Mouse (Mus musculus) heart, adult 2 months (tissue): ENCODE results near the gene Efna1. TPM values are rescaled to one million over a fixed set of nuclear protein-coding genes. Genes with fewer than 3 reads are reported as not detected.

Source experiments
- DNase-seq, 2 experiments: peaks; one replicate each; pipeline ENCODE4 v3.0.0; 2021
- H3K27ac ChIP-seq: fragments of 200-600 bp; 2 replicates; pipeline ENCODE4 v1.8.1; 2022
- H3K27me3 ChIP-seq: fragments of 200-500 bp; 2 replicates; pipeline ENCODE4 v1.6.1; 2012; ENCODE audit warnings: mild to moderate bottlenecking, low read length, inconsistent platforms, mixed read lengths; ENCODE audit not compliant: control insufficient read depth, insufficient read depth
- H3K36me3 ChIP-seq: fragments of 200-500 bp; 2 replicates; pipeline ENCODE4 v1.6.1; 2012; ENCODE audit warnings: low read length, inconsistent platforms; ENCODE audit not compliant: control insufficient read depth, insufficient read depth
- H3K4me1 ChIP-seq: fragments of 200-500 bp; 2 replicates; pipeline ENCODE4 v1.6.1; 2011; ENCODE audit warnings: low read length; ENCODE audit not compliant: control insufficient read depth, insufficient read depth
- H3K4me3 ChIP-seq: fragments of 200-600 bp; 2 replicates; pipeline ENCODE4 v1.8.1; 2022
- H3K79me2 ChIP-seq: fragments of 200-500 bp; replicated peaks from 2 replicates; pipeline ENCODE4 v1.6.1; 2012; ENCODE audit warnings: mild to moderate bottlenecking, inconsistent platforms, low read length, moderate library complexity, mixed read lengths; ENCODE audit not compliant: control insufficient read depth, insufficient read depth
- H3K9ac ChIP-seq: fragments of 200-500 bp; 2 replicates; pipeline ENCODE4 v1.6.1; 2012; ENCODE audit warnings: low read depth, mild to moderate bottlenecking, control low read depth, inconsistent platforms, low read length, mixed read lengths
- CTCF ChIP-seq: fragments of 200-600 bp; IDR thresholded peaks from 2 replicates; pipeline ENCODE4 v1.8.1; 2022; ENCODE audit warnings: antibody characterized with exemption, mild to moderate bottlenecking, moderate library complexity
- EP300 ChIP-seq: fragments of 200-500 bp; IDR thresholded peaks from 2 replicates; pipeline ENCODE4 v1.6.1; 2011; ENCODE audit warnings: low read depth, low read length, control low read depth; ENCODE audit not compliant: insufficient read depth
- POLR2A ChIP-seq: fragments of 200-500 bp; IDR thresholded peaks from 2 replicates; pipeline ENCODE4 v1.6.1; 2011; ENCODE audit warnings: mild to moderate bottlenecking, low read depth, low read length, control low read depth; ENCODE audit not compliant: insufficient read depth
- WGBS: fragments of 180-500 bp; shearing (Covaris S2); methylation state at CpG from one replicate; pipeline ENCODE4 v1.1.7; 2018; 5-methylcytosine and 5-hydroxymethylcytosine counted together
- intact Hi-C: fragments of 180-260 bp; cut with DNase I; formaldehyde crosslinking; loops from one replicate; pipeline ENCODE4 v1.15.1; 2025
- polyA plus RNA-seq: library from polyadenylated mRNA; depleted of rRNA; stranded (reverse); fragments of >200 nt; gene quantifications from 2 replicates; pipeline ENCODE4 v1.2.3, GENCODE M21; 2012
- total RNA-seq, 2 experiments: library from RNA; stranded (reverse); gene quantifications; 2 replicates each; pipeline ENCODE4 v1.2.3; 2021

Efna1 gene
- total and polyA plus RNA-seq, 3 experiments, result 22.6 to 39.6 (median 28.4) TPM

- no peak for TF ChIP-seq CTCF
- no peak for TF ChIP-seq EP300
- TF ChIP-seq POLR2A, result no peak
- Histone ChIP-seq H3K9ac (peak within 1 kb of the TSS; percentile 71), H3K27me3 (no peaks in the 10 kb centered on the region), H3K79me2 (no peaks in the 10 kb centered on the region), H3K4me3 (peak within 1 kb of the TSS; percentile 65), H3K4me1 (peaks cover 1% of the 10 kb centered on the region; the same call in 1 of the 2 replicates), H3K27ac (peak within 1 kb of the TSS; percentile 87), H3K36me3 (no peaks in the 10 kb centered on the region)
- WGBS, result 46% methylated on average over 10 of the region's 10 CpGs
- intact Hi-C loops, result no loop called here
- DNase-seq, result no peak
Observed at GRCm38 (mm10) chr3:89228836-89229235, 52.1 kb downstream of the Efna1 start, which contains the start of gene Muc1. TSS of gene Muc1 (plus strand) at chr3:89229057.

- TF ChIP-seq CTCF (peak; percentile 98), EP300 (no peak), POLR2A (peak; percentile 63; the same call in 1 of the 2 replicates)
- peak; percentile 89 to 93 for DNase-seq
- Histone ChIP-seq H3K27me3 (no peaks in the 10 kb centered on the region), H3K36me3 (no peaks in the 10 kb centered on the region), H3K4me1 (no peaks in the 10 kb centered on the region; the same call in 1 of the 2 replicates), H3K79me2 (no peaks in the 10 kb centered on the region), H3K4me3 (peak overlapping the region; percentile 65), H3K27ac (peak overlapping the region; percentile 87), H3K9ac (peak overlapping the region; percentile 71)
- intact Hi-C loops, result no loop called here
- WGBS, result under 1% methylated on average over 20 of the region's 20 CpGs
Observed at GRCm38 (mm10) chr3:89228180-89228549, 52.8 kb downstream of the Efna1 start.

- H3K4me1 ChIP-seq, result no peaks in the 10 kb centered on the region; the same call in 1 of the 2 replicates
- peak overlapping the region; percentile 65 for H3K4me3 ChIP-seq
- H3K27me3 ChIP-seq, result no peaks in the 10 kb centered on the region
- DNase-seq, result peak; percentile 82 to 87
- WGBS, result 10% methylated on average over 41 of the region's 41 CpGs
- TF ChIP-seq CTCF (no peak), POLR2A (peak; percentile 61)
- no peaks in the 10 kb centered on the region for H3K79me2 ChIP-seq
- intact Hi-C loops, result no loop called here
- peak overlapping the region; percentile 87 for H3K27ac ChIP-seq
- peak overlapping the region; percentile 17 for H3K9ac ChIP-seq
- H3K36me3 ChIP-seq, result no peaks in the 10 kb centered on the region
Observed at GRCm38 (mm10) chr3:89227307-89228179, 53.4 kb downstream of the Efna1 start.

- no peak for TF ChIP-seq POLR2A
- no peak for TF ChIP-seq EP300
- TF ChIP-seq CTCF, result no peak
- peak within 1 kb of the TSS; percentile 65 for H3K4me3 ChIP-seq
- peak within 1 kb of the TSS; percentile 87 for H3K27ac ChIP-seq
- intact Hi-C loops, result no loop called here
- no peaks in the 10 kb centered on the region for H3K79me2 ChIP-seq
- no peaks in the 10 kb centered on the region for H3K36me3 ChIP-seq
- DNase-seq, result no peak
- peak within 1 kb of the TSS; percentile 17 for H3K9ac ChIP-seq
- 16% methylated on average over 21 of the region's 21 CpGs for WGBS
- no peaks in the 10 kb centered on the region for H3K27me3 ChIP-seq
- no peaks in the 10 kb centered on the region; the same call in 1 of the 2 replicates for H3K4me1 ChIP-seq
Observed at GRCm38 (mm10) chr3:89226900-89227299, 54.0 kb downstream of the Efna1 start, which contains the start of gene Mtx1. TSS of gene Mtx1 (minus strand) at chr3:89227088.

GRCm38 (mm10) chr3:89226361-89226760, 54.6 kb downstream of the Efna1 start:
- DNase-seq, result no peak
- Histone ChIP-seq H3K4me3 (no peak overlapping the region), H3K4me1 (no peaks in the 10 kb centered on the region; the same call in 1 of the 2 replicates), H3K36me3 (no peaks in the 10 kb centered on the region), H3K27me3 (no peaks in the 10 kb centered on the region), H3K9ac (no peak overlapping the region), H3K79me2 (no peaks in the 10 kb centered on the region), H3K27ac (no peak overlapping the region)
- intact Hi-C loops, result no loop called here
- 77% methylated on average over 11 of the region's 11 CpGs for WGBS
- TF ChIP-seq CTCF (no peak), EP300 (no peak), POLR2A (no peak)

- Histone ChIP-seq H3K27ac (no peak overlapping the region), H3K27me3 (no peaks in the 10 kb centered on the region), H3K4me1 (no peaks in the 10 kb centered on the region; the same call in 1 of the 2 replicates), H3K79me2 (no peaks in the 10 kb centered on the region), H3K36me3 (no peaks in the 10 kb centered on the region), H3K9ac (no peak overlapping the region), H3K4me3 (no peak overlapping the region)
- WGBS, result 68% methylated on average over 4 of the region's 4 CpGs
- TF ChIP-seq CTCF, result no peak
- no peak for TF ChIP-seq EP300
- no peak for TF ChIP-seq POLR2A
- DNase-seq, result no peak
- intact Hi-C loops, result no loop called here
Observed at GRCm38 (mm10) chr3:89225918-89226317, 55.0 kb downstream of the Efna1 start.
